Mouse (Mus musculus) spleen, adult 2 months (tissue): ENCODE measurements around the gene Bicra.

Source experiments
- CTCF ChIP-seq: fragments of 200-500 bp; IDR thresholded peaks from 2 replicates; pipeline ENCODE4 v1.5.1; 2011; ENCODE audit warnings: mild to moderate bottlenecking, inconsistent platforms; ENCODE audit not compliant: insufficient read depth, insufficient read length, insufficient replicate concordance; ENCODE audit errors: extremely low read depth
- POLR2A ChIP-seq: fragments of 200-500 bp; IDR thresholded peaks from 2 replicates; pipeline ENCODE4 v1.6.1; 2011; ENCODE audit warnings: low read depth, low read length, inconsistent platforms

DNA sequence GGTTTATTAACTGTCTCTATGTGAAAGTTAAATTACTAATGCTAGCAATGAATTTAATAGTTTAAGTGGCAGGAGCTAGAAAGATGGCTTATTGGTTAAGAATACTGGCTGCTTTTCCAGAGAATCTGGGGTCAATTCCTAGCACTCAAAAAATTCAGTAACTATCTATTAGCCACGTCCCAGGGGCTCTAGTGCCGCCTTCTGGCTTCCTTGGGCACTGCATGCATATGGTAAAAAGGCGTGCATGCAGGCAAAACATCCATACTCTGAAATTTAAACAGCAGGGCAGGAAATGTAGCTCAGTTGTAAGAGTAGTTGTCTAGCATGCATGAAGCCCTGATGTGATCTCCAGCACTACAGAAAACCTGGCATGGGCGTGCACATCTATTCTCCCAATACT, 15.8 kb upstream of the Bicra start:
- TF ChIP-seq CTCF = peak; percentile 45; the same call in 1 of the 2 replicates
- no peak for TF ChIP-seq POLR2A
